Mouse (Mus musculus): ENCODE data around the gene Chchd3. TPM values are rescaled to one million over a fixed set of nuclear protein-coding genes. Genes with fewer than 3 reads are reported as not detected.

Chchd3 gene
- total and polyA plus RNA-seq, 2 experiments from 2014 or later, result 77.8 to 107 TPM

GRCm38 (mm10) chr6:32981253-32981652, 78.8 kb downstream of the Chchd3 start:
- H3K4me3 ChIP-seq (ENCODE audit: low read depth, low read length), result no peak overlapping the region
- TF ChIP-seq CTCF (IDR thresholded peaks at IDR 0.05), result no peak
- no peaks in the 10 kb centered on the region for H3K27me3 ChIP-seq (ENCODE audit: insufficient read depth, low read length)
- 65% methylated on average over 11 of the region's 11 CpGs for WGBS
- no peak overlapping the region for H3K27ac ChIP-seq (ENCODE audit: low read depth, low read length)
- no peak overlapping the region for H3K4me2 ChIP-seq (ENCODE audit: low read depth, low read length, poor library complexity, severe bottlenecking)
- DNase-seq (ENCODE audit: low spot score) (no peak), ATAC-seq (ENCODE audit: low FRiP score) (no peak)
- H3K4me1 ChIP-seq (ENCODE audit: insufficient read depth, low read length), result no peaks in the 10 kb centered on the region
- H3K9me3 ChIP-seq (ENCODE audit: low read length), result no peaks in the 10 kb centered on the region
- H3K9ac ChIP-seq (replicated peaks; ENCODE audit: low read length, poor library complexity, severe bottlenecking), result no peak overlapping the region
- no peaks in the 10 kb centered on the region for H3K36me3 ChIP-seq (ENCODE audit: insufficient read depth, low read length)

DNA sequence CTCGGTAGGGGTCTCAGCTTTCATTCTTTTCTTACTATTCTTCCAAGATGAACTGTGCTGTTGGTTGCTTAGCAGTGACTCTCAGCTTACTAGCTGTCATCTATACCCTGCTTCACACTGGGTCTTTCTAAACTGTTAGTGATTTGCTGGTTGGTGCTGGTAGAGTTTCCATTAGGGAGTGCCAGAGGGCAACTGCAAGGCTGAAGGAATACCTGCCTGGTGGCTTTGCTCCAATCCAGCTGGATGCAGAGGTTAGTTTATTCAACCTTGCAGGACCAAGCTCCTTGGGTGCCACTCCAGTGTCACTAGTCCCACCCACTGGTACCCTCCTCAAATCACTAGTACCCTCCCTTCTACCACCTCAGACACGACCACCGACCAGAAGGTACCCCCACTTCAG, 81.2 kb downstream of the Chchd3 start:
- Histone ChIP-seq H3K27me3 (ENCODE audit: insufficient read depth, low read length) (no peaks in the 10 kb centered on the region), H3K4me2 (ENCODE audit: low read depth, low read length, poor library complexity, severe bottlenecking) (no peak overlapping the region), H3K9me3 (ENCODE audit: low read length) (no peaks in the 10 kb centered on the region), H3K4me1 (ENCODE audit: insufficient read depth, low read length) (no peaks in the 10 kb centered on the region), H3K27ac (ENCODE audit: low read depth, low read length) (no peak overlapping the region), H3K9ac (replicated peaks; ENCODE audit: low read length, poor library complexity, severe bottlenecking) (no peak overlapping the region), H3K4me3 (ENCODE audit: low read depth, low read length) (no peak overlapping the region), H3K36me3 (ENCODE audit: insufficient read depth, low read length) (no peaks in the 10 kb centered on the region)
- WGBS, result 97% methylated on average over 3 of the region's 3 CpGs
- DNase-seq (ENCODE audit: low spot score) (no peak), ATAC-seq (ENCODE audit: low FRiP score) (no peak)
- no peak for TF ChIP-seq CTCF (IDR thresholded peaks at IDR 0.05)

GRCm38 (mm10) chr6:32971926-32972325, 88.1 kb downstream of the Chchd3 start:
- no peak for TF ChIP-seq CTCF (IDR thresholded peaks at IDR 0.05)
- Histone ChIP-seq H3K36me3 (ENCODE audit: insufficient read depth, low read length) (no peaks in the 10 kb centered on the region), H3K4me1 (ENCODE audit: insufficient read depth, low read length) (no peaks in the 10 kb centered on the region), H3K27me3 (ENCODE audit: insufficient read depth, low read length) (no peaks in the 10 kb centered on the region), H3K4me3 (ENCODE audit: low read depth, low read length) (no peak overlapping the region), H3K27ac (ENCODE audit: low read depth, low read length) (no peak overlapping the region), H3K9me3 (ENCODE audit: low read length) (no peaks in the 10 kb centered on the region), H3K9ac (replicated peaks; ENCODE audit: low read length, poor library complexity, severe bottlenecking) (no peak overlapping the region), H3K4me2 (ENCODE audit: low read depth, low read length, poor library complexity, severe bottlenecking) (no peak overlapping the region)
- ATAC-seq (ENCODE audit: low FRiP score) (no peak), DNase-seq (ENCODE audit: low spot score) (no peak)

- DNase-seq (ENCODE audit: low spot score) (no peak), ATAC-seq (ENCODE audit: low FRiP score) (no peak)
- no peaks in the 10 kb centered on the region for H3K27me3 ChIP-seq (ENCODE audit: insufficient read depth, low read length)
- no peak overlapping the region for H3K9ac ChIP-seq (replicated peaks; ENCODE audit: low read length, poor library complexity, severe bottlenecking)
- H3K36me3 ChIP-seq (ENCODE audit: insufficient read depth, low read length), result no peaks in the 10 kb centered on the region
- TF ChIP-seq CTCF (IDR thresholded peaks at IDR 0.05), result no peak
- H3K4me2 ChIP-seq (ENCODE audit: low read depth, low read length, poor library complexity, severe bottlenecking), result no peak overlapping the region
- H3K9me3 ChIP-seq (ENCODE audit: low read length), result no peaks in the 10 kb centered on the region
- no peak overlapping the region for H3K27ac ChIP-seq (ENCODE audit: low read depth, low read length)
- WGBS, result 53% methylated on average over 2 of the region's 2 CpGs
- H3K4me1 ChIP-seq (ENCODE audit: insufficient read depth, low read length), result no peaks in the 10 kb centered on the region
- no peak overlapping the region for H3K4me3 ChIP-seq (ENCODE audit: low read depth, low read length)
These were observed 91.1 kb downstream of the Chchd3 start for GRCm38 (mm10) chr6:32968971-32969370.

GRCm38 (mm10) chr6:32962048-32962447, 98.0 kb downstream of the Chchd3 start:
- TF ChIP-seq CTCF (IDR thresholded peaks at IDR 0.05), result no peak
- H3K36me3 ChIP-seq (ENCODE audit: insufficient read depth, low read length), result no peaks in the 10 kb centered on the region
- 80% methylated on average over 3 of the region's 3 CpGs for WGBS
- no peak overlapping the region for H3K4me2 ChIP-seq (ENCODE audit: low read depth, low read length, poor library complexity, severe bottlenecking)
- no peaks in the 10 kb centered on the region for H3K9me3 ChIP-seq (ENCODE audit: low read length)
- no peaks in the 10 kb centered on the region for H3K4me1 ChIP-seq (ENCODE audit: insufficient read depth, low read length)
- H3K9ac ChIP-seq (replicated peaks; ENCODE audit: low read length, poor library complexity, severe bottlenecking), result no peak overlapping the region
- no peaks in the 10 kb centered on the region for H3K27me3 ChIP-seq (ENCODE audit: insufficient read depth, low read length)
- ATAC-seq (ENCODE audit: low FRiP score), result no peak
- no peak for DNase-seq (ENCODE audit: low spot score)
- no peak overlapping the region for H3K27ac ChIP-seq (ENCODE audit: low read depth, low read length)
- H3K4me3 ChIP-seq (ENCODE audit: low read depth, low read length), result no peak overlapping the region

- H3K9me3 ChIP-seq (ENCODE audit: low read length), result no peaks in the 10 kb centered on the region
- H3K4me3 ChIP-seq (ENCODE audit: low read depth, low read length), result no peak overlapping the region
- H3K27me3 ChIP-seq (ENCODE audit: insufficient read depth, low read length), result no peaks in the 10 kb centered on the region
- WGBS, result 58% methylated on average over 3 of the region's 3 CpGs
- no peak for TF ChIP-seq CTCF (IDR thresholded peaks at IDR 0.05)
- H3K9ac ChIP-seq (replicated peaks; ENCODE audit: low read length, poor library complexity, severe bottlenecking), result no peak overlapping the region
- no peak overlapping the region for H3K27ac ChIP-seq (ENCODE audit: low read depth, low read length)
- H3K4me1 ChIP-seq (ENCODE audit: insufficient read depth, low read length), result no peaks in the 10 kb centered on the region
- no peaks in the 10 kb centered on the region for H3K36me3 ChIP-seq (ENCODE audit: insufficient read depth, low read length)
- ATAC-seq (ENCODE audit: low FRiP score), result no peak
- no peak overlapping the region for H3K4me2 ChIP-seq (ENCODE audit: low read depth, low read length, poor library complexity, severe bottlenecking)
- DNase-seq (ENCODE audit: low spot score), result no peak
These were observed 98.6 kb downstream of the Chchd3 start for GRCm38 (mm10) chr6:32961477-32961876.
